Mouse (Mus musculus): ENCODE measurements around the gene Trpm3.

DNA sequence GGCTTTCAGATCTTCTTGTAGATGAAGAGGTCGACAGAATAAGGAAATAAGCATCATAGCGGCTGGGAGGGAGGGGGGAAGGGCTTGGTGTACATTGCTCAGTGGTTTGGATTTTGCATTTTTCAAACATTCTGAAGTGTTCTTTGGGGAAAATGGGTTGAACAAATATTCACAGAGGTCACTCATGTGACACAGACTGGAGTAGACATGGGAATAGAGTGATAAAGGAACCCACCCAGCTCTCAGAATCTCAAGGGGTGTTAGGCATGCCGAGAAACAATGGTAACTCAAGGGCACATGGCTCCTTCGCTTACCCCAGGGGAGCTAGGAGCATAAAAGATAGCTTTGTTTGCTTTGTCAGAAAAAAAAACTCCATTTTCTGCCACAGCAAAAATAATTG lies 330.8 kb downstream of the Trpm3 start:
- TF ChIP-seq POLR2A (IDR thresholded peaks at IDR 0.05; ENCODE audit: control insufficient read depth, low read depth, low read length) = no peak
- no peak for TF ChIP-seq CTCF (IDR thresholded peaks at IDR 0.05; ENCODE audit: control insufficient read depth, insufficient read depth, insufficient replicate concordance, low read depth, low read length)
